Mouse (Mus musculus): ENCODE results near the gene Pes1. TPM values are rescaled to one million over a fixed set of nuclear protein-coding genes. Genes with fewer than 3 reads are reported as not detected.

The Pes1 gene
- total and polyA plus RNA-seq, 2 experiments from 2014 or later: 37.7 to 49.0 TPM

GRCm38 (mm10) chr11:3960901-3961300, 2.9 kb upstream of the Pes1 start:
- Histone ChIP-seq H3K4me1 (ENCODE audit: insufficient read depth, low read length) (0 out of 2 replicates have a peak, but pooled peaks cover 6% of the 10 kb centered on the region), H3K9me3 (ENCODE audit: low read length) (no peaks in the 10 kb centered on the region), H3K4me3 (ENCODE audit: low read depth, low read length) (no peak overlapping the region), H3K27ac (ENCODE audit: low read depth, low read length) (no peak overlapping the region), H3K4me2 (ENCODE audit: low read depth, low read length, poor library complexity, severe bottlenecking) (no peak overlapping the region), H3K36me3 (ENCODE audit: insufficient read depth, low read length) (no peaks in the 10 kb centered on the region), H3K9ac (replicated peaks; ENCODE audit: low read length, poor library complexity, severe bottlenecking) (no peak overlapping the region), H3K27me3 (ENCODE audit: insufficient read depth, low read length) (no peaks in the 10 kb centered on the region)
- 50% methylated on average over 1 of the region's 2 CpGs for WGBS
- no peak for ATAC-seq (ENCODE audit: low FRiP score)
- no peak for DNase-seq (ENCODE audit: low spot score)
- TF ChIP-seq CTCF (IDR thresholded peaks at IDR 0.05): no peak

DNA sequence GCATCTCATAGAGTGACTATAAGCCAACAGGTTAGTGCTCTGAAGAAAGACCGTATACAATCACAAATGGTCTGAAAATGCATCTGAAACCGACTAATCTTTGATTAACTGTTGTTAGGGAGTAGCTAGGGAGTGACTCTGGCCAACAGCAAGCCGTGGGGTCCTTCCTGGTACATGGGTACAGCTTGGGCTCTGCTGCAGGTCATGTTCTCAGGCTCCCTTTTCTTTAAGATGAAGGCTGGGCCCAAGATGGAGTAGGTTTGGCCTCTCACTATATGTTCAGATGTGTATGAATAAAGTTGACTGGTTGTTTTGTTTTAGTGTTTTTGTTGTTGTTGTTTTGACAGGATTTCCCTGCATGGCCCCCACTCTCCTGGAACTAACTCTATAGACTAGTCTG, 2.0 kb upstream of the Pes1 start:
- Histone ChIP-seq H3K27me3 (ENCODE audit: insufficient read depth, low read length) (no peaks in the 10 kb centered on the region), H3K9me3 (ENCODE audit: low read length) (no peaks in the 10 kb centered on the region), H3K9ac (replicated peaks; ENCODE audit: low read length, poor library complexity, severe bottlenecking) (no peak overlapping the region), H3K4me1 (ENCODE audit: insufficient read depth, low read length) (0 out of 2 replicates have a peak, but pooled peaks cover 6% of the 10 kb centered on the region), H3K4me3 (ENCODE audit: low read depth, low read length) (no peak overlapping the region), H3K27ac (ENCODE audit: low read depth, low read length) (no peak overlapping the region), H3K36me3 (ENCODE audit: insufficient read depth, low read length) (no peaks in the 10 kb centered on the region), H3K4me2 (ENCODE audit: low read depth, low read length, poor library complexity, severe bottlenecking) (no peak overlapping the region)
- WGBS: 84% methylated on average over 3 of the region's 3 CpGs
- no peak for DNase-seq (ENCODE audit: low spot score)
- ATAC-seq (ENCODE audit: low FRiP score): no peak
- no peak for TF ChIP-seq CTCF (IDR thresholded peaks at IDR 0.05)

DNA sequence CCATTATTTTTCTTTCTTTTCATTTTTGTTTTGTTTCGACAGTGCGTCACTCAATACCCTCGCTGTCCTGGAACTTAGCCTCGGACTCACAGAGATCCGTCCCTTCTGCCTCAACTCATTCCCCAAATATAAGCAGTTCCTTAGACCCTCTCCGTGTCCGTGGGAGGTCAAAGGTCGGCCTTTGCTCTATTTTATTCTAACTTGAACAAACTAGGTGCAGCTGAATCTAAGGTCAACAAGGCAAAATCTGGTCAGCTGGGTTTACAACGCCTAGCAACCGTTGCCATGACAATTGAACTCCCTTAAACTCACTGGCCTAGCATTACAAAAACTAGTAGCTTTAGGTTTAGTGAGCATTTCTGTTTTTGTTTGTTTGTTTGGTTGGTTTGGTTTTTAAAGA, 620 bp upstream of the Pes1 start:
- Histone ChIP-seq H3K4me1 (ENCODE audit: insufficient read depth, low read length) (0 out of 2 replicates have a peak, but pooled peaks cover 6% of the 10 kb centered on the region), H3K9ac (replicated peaks; ENCODE audit: low read length, poor library complexity, severe bottlenecking) (no peak overlapping the region), H3K36me3 (ENCODE audit: insufficient read depth, low read length) (no peaks in the 10 kb centered on the region), H3K9me3 (ENCODE audit: low read length) (no peaks in the 10 kb centered on the region), H3K27ac (ENCODE audit: low read depth, low read length) (peak overlapping the region; percentile 58; the same call in 1 of the 2 replicates), H3K27me3 (ENCODE audit: insufficient read depth, low read length) (no peaks in the 10 kb centered on the region), H3K4me2 (ENCODE audit: low read depth, low read length, poor library complexity, severe bottlenecking) (peak overlapping the region; percentile 81; the same call in 1 of the 2 replicates), H3K4me3 (ENCODE audit: low read depth, low read length) (peak overlapping the region; percentile 76)
- DNase-seq (ENCODE audit: low spot score) (no peak), ATAC-seq (ENCODE audit: low FRiP score) (no peak; the same call in 1 of the 2 replicates)
- TF ChIP-seq CTCF (IDR thresholded peaks at IDR 0.05): no peak
- 82% methylated on average over 10 of the region's 10 CpGs for WGBS

GRCm38 (mm10) chr11:3964416-3965172, 819 bp downstream of the Pes1 start:
- DNase-seq (ENCODE audit: low spot score) (no peak), ATAC-seq (ENCODE audit: low FRiP score) (no peak)
- H3K27me3 ChIP-seq (ENCODE audit: insufficient read depth, low read length): no peaks in the 10 kb centered on the region
- H3K4me2 ChIP-seq (ENCODE audit: low read depth, low read length, poor library complexity, severe bottlenecking): peak overlapping the region; percentile 81
- H3K9ac ChIP-seq (replicated peaks; ENCODE audit: low read length, poor library complexity, severe bottlenecking): peak overlapping the region; percentile 74
- no peak overlapping the region for H3K27ac ChIP-seq (ENCODE audit: low read depth, low read length)
- H3K36me3 ChIP-seq (ENCODE audit: insufficient read depth, low read length): peaks cover 4% of the 10 kb centered on the region; the same call in 1 of the 2 replicates
- 0 out of 2 replicates have a peak, but pooled peaks cover 6% of the 10 kb centered on the region for H3K4me1 ChIP-seq (ENCODE audit: insufficient read depth, low read length)
- 14% methylated on average over 11 of the region's 11 CpGs for WGBS
- TF ChIP-seq CTCF (IDR thresholded peaks at IDR 0.05): no peak
- H3K4me3 ChIP-seq (ENCODE audit: low read depth, low read length): peak overlapping the region; percentile 76
- H3K9me3 ChIP-seq (ENCODE audit: low read length): no peaks in the 10 kb centered on the region

DNA sequence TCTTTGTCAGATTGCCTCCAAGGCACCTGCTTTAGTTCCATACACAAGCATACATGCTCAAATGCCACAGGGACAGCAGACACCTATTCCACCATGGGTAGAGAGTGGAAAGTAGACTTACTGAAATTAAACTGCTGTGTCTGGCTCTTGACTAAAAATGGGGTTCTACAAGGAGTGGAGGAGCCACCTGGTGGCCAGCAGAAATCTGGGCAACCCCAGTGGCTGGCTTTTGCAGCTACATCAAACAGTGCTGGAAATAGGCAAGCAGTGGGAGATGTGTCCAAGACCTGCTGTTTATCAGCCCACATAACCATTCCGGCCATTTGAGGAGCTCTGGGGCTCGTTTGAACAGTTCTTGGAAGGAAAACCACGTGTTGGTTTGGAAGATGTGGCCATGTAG, 6.1 kb downstream of the Pes1 start:
- no peaks in the 10 kb centered on the region for H3K27me3 ChIP-seq (ENCODE audit: insufficient read depth, low read length)
- H3K4me3 ChIP-seq (ENCODE audit: low read depth, low read length): no peak overlapping the region
- H3K4me1 ChIP-seq (ENCODE audit: insufficient read depth, low read length): 0 out of 2 replicates have a peak, but pooled peaks cover 2% of the 10 kb centered on the region
- peaks cover 44% of the 10 kb centered on the region for H3K36me3 ChIP-seq (ENCODE audit: insufficient read depth, low read length)
- WGBS: 97% methylated on average over 3 of the region's 3 CpGs
- no peaks in the 10 kb centered on the region for H3K9me3 ChIP-seq (ENCODE audit: low read length)
- TF ChIP-seq CTCF (IDR thresholded peaks at IDR 0.05): peak; percentile 65
- DNase-seq (ENCODE audit: low spot score): no peak
- ATAC-seq (ENCODE audit: low FRiP score): no peak
- no peak overlapping the region for H3K9ac ChIP-seq (replicated peaks; ENCODE audit: low read length, poor library complexity, severe bottlenecking)
- no peak overlapping the region for H3K4me2 ChIP-seq (ENCODE audit: low read depth, low read length, poor library complexity, severe bottlenecking)
- H3K27ac ChIP-seq (ENCODE audit: low read depth, low read length): no peak overlapping the region

DNA sequence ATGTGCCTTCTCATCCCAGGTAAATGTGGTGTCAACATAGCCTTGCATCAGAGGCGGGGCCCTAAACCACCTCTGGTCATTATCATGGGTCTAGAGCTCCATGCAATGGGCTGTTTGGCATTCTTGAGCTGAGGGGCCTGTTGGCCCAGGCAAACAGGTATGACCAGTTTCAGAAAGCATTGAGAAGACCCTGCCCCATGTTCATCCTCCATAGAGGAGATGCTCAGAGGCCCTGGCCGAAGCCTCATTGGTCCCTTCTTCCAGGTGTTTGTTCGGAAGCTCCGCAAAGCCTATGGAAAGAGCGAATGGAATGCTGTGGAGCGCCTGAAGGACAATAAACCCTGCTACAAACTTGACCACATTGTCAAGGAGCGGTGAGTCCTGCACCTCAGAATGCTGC, 6.6 kb downstream of the Pes1 start:
- peaks cover 49% of the 10 kb centered on the region for H3K36me3 ChIP-seq (ENCODE audit: insufficient read depth, low read length)
- WGBS: 96% methylated on average over 7 of the region's 7 CpGs
- TF ChIP-seq CTCF (IDR thresholded peaks at IDR 0.05): no peak
- H3K9ac ChIP-seq (replicated peaks; ENCODE audit: low read length, poor library complexity, severe bottlenecking): no peak overlapping the region
- ATAC-seq (ENCODE audit: low FRiP score) (no peak), DNase-seq (ENCODE audit: low spot score) (no peak)
- H3K27me3 ChIP-seq (ENCODE audit: insufficient read depth, low read length): no peaks in the 10 kb centered on the region
- H3K4me3 ChIP-seq (ENCODE audit: low read depth, low read length): no peak overlapping the region
- H3K9me3 ChIP-seq (ENCODE audit: low read length): no peaks in the 10 kb centered on the region
- H3K4me1 ChIP-seq (ENCODE audit: insufficient read depth, low read length): no peaks in the 10 kb centered on the region
- H3K27ac ChIP-seq (ENCODE audit: low read depth, low read length): no peak overlapping the region
- no peak overlapping the region for H3K4me2 ChIP-seq (ENCODE audit: low read depth, low read length, poor library complexity, severe bottlenecking)
